Mouse (Mus musculus) cerebellum, adult (tissue): Measurements from ENCODE around the gene Pla2g4e.

Experiments used
- ATAC-seq: cut with Nextera tagmentation; 2 replicates; pipeline ENCODE4 v1.9.2; 2017; ENCODE audit warnings: mild to moderate bottlenecking, moderate library complexity, mixed read lengths; ENCODE audit not compliant: insufficient number of reproducible peaks, low FRiP score, low TSS enrichment

Gene Pla2g4e

GRCm38 (mm10) chr2:120158846-120159245 lies 86.3 kb downstream of the Pla2g4e start:
- no peak for ATAC-seq

DNA sequence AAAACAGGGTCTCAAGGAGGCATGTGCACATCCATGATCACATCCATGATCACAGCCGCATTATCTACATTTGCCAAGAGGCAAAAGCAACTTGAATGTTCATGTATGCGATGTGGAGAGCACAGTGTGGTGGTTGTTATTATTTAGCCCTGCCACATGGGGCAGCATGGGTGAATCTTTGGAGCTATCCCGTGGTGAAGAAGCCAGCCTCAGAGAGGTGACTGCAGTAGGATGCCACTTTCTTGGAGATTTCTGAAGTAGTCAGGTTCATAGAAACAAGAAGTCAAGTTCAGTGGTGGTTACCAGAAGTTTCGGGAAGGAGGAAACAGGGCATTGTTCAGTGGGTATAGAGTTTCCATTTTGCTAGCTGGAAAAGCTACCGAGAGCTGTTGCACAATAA lies 87.1 kb downstream of the Pla2g4e start:
- no peak for ATAC-seq

DNA sequence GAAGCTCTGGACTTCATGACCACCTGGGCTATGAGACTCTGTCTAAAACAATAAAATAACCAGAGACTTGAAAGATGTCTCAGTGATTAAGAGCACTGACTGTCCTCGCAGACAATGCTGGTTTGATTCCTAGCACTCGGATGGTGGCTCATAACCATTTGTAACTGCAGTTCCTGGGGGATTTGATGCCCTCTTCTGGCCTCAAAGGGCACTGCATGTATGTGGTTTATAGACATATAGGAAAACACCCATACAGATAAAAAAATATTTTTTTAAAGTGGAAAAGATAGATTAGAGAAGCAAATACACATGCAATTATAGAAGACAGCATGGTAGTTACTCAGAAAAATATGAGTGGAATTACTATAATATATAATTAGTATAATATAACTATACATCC lies 87.5 kb downstream of the Pla2g4e start:
- no peak for ATAC-seq

GRCm38 (mm10) chr2:120154361-120154894 lies 90.7 kb downstream of the Pla2g4e start, which contains the start of gene Ehd4:
Gene Ehd4, minus strand, starts transcription at chr2:120154606.
- peak; percentile 97 for ATAC-seq

DNA sequence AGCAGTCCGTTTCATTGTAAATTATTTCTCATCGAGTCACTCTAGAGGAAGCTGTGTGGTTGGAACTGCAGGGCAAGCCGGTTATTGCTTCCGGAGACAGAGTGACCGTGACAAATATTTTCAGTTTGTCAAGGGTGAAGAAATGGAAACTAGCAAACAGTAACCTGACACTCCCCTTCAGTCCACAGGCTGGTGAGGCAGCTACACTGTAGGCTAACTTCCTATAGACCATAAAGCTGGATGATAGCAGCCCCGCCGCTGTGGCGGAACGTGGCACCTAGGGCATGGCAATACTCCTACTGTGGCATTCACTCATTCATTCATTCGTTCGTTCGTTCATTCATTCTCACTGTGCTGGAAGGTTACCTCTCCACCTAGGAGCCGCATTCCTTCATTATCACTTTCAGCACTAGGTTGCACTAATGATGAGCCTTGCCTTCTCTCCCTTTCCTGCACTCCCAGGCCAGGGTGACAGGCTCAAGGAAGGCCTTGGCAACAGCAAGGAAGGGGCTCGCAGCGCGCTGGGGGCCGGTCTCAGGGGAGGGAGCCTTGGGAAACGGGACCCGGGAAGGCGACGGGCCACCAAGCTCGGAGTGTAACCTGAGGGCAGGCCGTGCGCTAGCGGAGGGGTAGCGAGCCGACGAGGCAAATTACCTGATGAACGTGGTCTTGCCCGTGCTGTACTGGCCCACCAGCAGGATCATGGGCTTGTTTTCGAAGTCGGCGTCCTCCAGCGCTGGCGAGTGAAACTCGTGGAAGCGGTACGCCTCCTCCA lies 91.4 kb downstream of the Pla2g4e start:
- peak; percentile 41; the same call in 1 of the 2 replicates for ATAC-seq

GRCm38 (mm10) chr2:120150571-120150970 lies 94.6 kb downstream of the Pla2g4e start:
- ATAC-seq: no peak

- ATAC-seq: no peak
These were observed 95.5 kb downstream of the Pla2g4e start for GRCm38 (mm10) chr2:120149634-120150033.

- ATAC-seq: no peak
These were observed 97.1 kb downstream of the Pla2g4e start for GRCm38 (mm10) chr2:120147999-120148398.

- no peak for ATAC-seq
These were observed 97.8 kb downstream of the Pla2g4e start for GRCm38 (mm10) chr2:120147364-120147763.

GRCm38 (mm10) chr2:120146543-120146942 lies 98.6 kb downstream of the Pla2g4e start:
- no peak for ATAC-seq

- no peak for ATAC-seq
These were observed 100.7 kb downstream of the Pla2g4e start for GRCm38 (mm10) chr2:120144390-120144789.

GRCm38 (mm10) chr2:120142336-120142735 lies 102.8 kb downstream of the Pla2g4e start:
- ATAC-seq: no peak

- no peak for ATAC-seq
These were observed 103.5 kb downstream of the Pla2g4e start for GRCm38 (mm10) chr2:120141671-120142070.

GRCm38 (mm10) chr2:120140326-120140725 lies 104.8 kb downstream of the Pla2g4e start:
- ATAC-seq: no peak

DNA sequence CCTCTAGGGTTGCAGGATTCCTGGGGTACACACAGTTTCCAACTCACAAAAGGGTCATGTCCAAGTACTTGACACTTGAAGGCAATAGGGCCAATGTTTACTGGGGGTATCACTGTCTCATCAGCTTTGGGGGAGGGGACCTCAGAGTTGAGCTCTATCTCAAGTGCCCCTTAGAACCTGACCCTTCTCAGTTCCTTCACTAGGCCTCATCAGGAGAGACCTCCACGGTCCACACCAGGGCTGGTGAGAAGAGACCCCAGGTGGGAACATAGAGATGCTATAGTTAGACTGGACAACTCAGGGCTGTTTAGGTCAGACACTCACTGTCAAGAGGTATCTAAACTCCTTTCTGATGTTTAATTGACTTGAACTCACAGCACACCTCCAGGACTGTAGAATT lies 106.0 kb downstream of the Pla2g4e start:
- ATAC-seq: no peak

DNA sequence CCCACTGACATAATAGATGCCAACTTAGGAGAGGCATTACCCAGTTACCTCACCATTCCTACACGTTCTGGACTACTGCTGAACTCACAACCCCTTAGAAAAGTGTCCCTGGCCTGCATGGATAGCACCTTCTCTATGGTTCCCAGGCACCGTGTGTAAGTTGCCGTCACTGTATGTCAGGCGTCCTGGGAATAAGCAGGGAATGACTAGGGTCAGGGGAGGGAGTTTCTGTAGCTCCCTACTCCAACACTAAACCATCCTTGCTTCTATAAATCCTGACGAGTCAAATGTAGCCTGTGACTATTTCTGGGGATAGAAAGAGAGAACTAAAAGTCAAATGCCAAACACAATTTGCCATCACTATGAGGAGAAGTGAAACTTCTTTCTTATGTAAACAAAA lies 107.9 kb downstream of the Pla2g4e start:
- ATAC-seq: no peak

DNA sequence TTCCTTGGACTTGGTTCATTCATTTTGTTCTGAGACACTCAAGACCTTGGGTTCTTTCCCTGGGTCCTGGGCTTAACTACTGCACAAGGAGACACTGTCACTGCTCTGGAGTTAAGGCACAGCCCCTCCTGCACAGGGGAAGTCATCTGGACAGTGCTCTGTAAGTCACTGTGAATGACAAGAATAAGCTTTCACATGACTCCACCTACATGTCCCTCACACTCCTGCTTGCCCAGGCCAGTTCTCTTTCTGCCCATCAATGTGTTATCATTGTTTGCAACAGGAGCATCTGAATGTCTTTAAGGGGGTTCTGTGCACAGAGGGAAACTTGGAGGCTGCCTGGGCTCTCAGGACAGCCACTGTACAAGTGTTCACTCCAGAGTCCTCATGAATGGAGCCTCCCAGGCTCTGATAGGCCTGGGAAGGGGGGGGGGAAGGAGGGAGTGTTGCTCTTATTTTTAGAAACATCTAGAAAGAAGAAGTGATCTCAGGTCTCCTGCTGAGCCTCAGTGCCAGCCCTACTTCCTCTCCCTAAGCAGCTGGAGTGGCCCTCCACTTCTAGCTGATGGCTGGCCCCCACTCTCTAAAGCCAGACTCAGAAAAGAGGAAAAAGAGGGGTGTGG lies 110.6 kb downstream of the Pla2g4e start:
- ATAC-seq: no peak

DNA sequence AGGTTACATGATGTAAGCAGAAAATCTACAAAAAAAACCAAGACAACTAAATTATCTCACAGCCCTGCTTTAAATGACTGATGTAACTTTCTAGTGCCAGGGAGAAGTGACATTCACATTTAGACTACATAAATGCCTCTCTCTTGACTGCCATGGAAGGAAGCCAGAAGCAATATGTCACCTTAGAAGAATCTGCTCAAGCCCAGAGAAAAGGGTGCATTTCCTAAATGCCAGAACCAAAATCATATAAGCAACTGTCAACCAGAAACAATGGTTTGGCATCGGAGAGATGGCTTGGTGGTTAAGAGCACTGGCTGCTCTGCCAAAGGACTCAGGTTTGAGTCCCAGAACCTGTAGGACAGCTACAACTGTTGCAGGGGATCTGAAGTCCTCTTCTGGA lies 113.3 kb downstream of the Pla2g4e start:
- ATAC-seq: no peak

DNA sequence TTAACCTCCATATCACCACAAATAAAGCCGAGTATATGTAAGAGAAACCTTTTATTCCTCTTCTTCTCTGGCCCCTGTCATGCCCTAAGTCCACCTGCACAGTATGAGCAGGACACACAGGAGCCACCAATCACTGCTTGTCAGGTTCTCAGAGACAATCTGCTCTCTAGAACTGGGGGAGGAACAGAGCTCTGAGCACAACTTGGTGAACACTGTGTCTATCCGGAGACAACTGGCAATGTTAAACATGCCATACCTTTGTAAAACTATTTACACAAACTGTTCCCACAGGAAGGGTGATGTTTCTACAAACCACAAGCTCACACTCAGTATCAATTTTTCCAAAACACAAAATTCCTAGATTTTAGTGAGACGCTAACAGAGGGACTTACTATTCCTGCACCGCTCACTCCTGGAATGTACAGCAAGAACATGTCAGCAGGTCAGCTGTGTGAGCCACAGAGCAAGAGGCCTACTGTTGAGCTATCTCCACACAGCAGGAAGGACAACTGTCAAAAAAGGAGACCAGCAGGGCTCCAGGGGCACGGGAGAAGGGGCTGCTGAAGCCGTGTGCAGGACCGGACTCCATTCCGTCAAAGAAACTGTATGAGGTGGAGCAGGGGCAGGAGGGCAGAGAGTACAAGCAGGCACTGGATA lies 115.8 kb downstream of the Pla2g4e start:
- no peak for ATAC-seq

GRCm38 (mm10) chr2:120128611-120129051 lies 116.5 kb downstream of the Pla2g4e start:
- ATAC-seq: no peak

DNA sequence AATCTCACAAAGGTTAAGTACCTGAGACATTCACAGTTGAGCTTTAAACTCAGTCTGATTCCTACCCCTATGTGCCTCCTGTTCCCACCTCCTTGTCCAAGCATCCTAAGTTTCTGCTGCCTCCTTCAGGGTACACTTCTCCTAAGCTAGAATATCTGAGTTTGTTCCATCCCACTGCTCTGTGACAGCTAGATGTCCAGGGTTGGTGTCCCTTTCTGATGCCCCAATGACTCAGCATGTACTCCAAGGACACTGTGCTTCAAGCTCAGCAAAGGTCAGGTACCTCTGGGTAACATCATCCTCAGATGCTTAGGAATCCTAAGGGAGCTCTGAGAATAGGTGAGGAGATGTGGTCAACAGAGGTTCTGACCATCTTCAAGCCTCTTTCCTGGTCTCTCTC lies 117.1 kb downstream of the Pla2g4e start:
- no peak for ATAC-seq
